Mouse (Mus musculus) liver, adult 2 months (tissue): ENCODE data around the gene Olfr104-ps. TPM values are rescaled to one million over a fixed set of nuclear protein-coding genes. Genes with fewer than 3 reads are reported as not detected.

ENCODE experiments used
- DNase-seq: peaks from one replicate; pipeline ENCODE4 v3.0.0-alpha.2; 2011; ENCODE audit warnings: low read depth, low spot score; ENCODE audit errors: extremely low read depth
- H3K27ac ChIP-seq: fragments of 200-500 bp; replicated peaks from 2 replicates; pipeline ENCODE4 v1.5.1; 2012; ENCODE audit warnings: low read depth, mild to moderate bottlenecking, control low read depth, inconsistent platforms, low read length; ENCODE audit not compliant: insufficient read depth
- H3K27me3 ChIP-seq: fragments of 200-500 bp; 2 replicates; pipeline ENCODE4 v1.6.1; 2012; ENCODE audit warnings: mild to moderate bottlenecking, moderate library complexity, low read length, inconsistent platforms; ENCODE audit not compliant: control insufficient read depth, insufficient read depth
- H3K36me3 ChIP-seq: fragments of 200-500 bp; 2 replicates; pipeline ENCODE4 v1.6.1; 2012; ENCODE audit warnings: low read length, inconsistent platforms; ENCODE audit not compliant: control insufficient read depth, insufficient read depth
- H3K4me1 ChIP-seq: fragments of 200-500 bp; 2 replicates; pipeline ENCODE4 v1.6.1; 2011; ENCODE audit warnings: low read length; ENCODE audit not compliant: control insufficient read depth, insufficient read depth
- H3K4me3 ChIP-seq: fragments of 200-500 bp; 2 replicates; pipeline ENCODE4 v1.5.1; 2011; ENCODE audit warnings: low read depth, mild to moderate bottlenecking, control low read depth, low read length, moderate library complexity; ENCODE audit not compliant: insufficient read depth
- H3K79me2 ChIP-seq: fragments of 200-500 bp; 2 replicates; pipeline ENCODE4 v1.6.1; 2012; ENCODE audit warnings: inconsistent platforms, mild to moderate bottlenecking, low read length, moderate library complexity; ENCODE audit not compliant: control insufficient read depth, insufficient read depth
- H3K9ac ChIP-seq: fragments of 200-500 bp; 2 replicates; pipeline ENCODE4 v1.6.1; 2012; ENCODE audit warnings: low read depth, mild to moderate bottlenecking, control low read depth, inconsistent platforms, low read length
- CTCF ChIP-seq: fragments of 200-500 bp; IDR thresholded peaks from 2 replicates; pipeline ENCODE4 v1.5.1; 2011; ENCODE audit warnings: low read depth, low read length, control low read depth
- POLR2A ChIP-seq: fragments of 200-500 bp; IDR thresholded peaks from 2 replicates; pipeline ENCODE4 v1.6.1; 2011; ENCODE audit warnings: low read length, control low read depth; ENCODE audit not compliant: insufficient read depth; ENCODE audit errors: extremely low read depth
- WGBS: fragments of 180-500 bp; shearing (Covaris S2); methylation state at CpG from one replicate; pipeline ENCODE4 v1.1.7; 2018; 5-methylcytosine and 5-hydroxymethylcytosine counted together
- polyA plus RNA-seq: library from polyadenylated mRNA; depleted of rRNA; stranded (reverse); fragments of >200 nt; gene quantifications from 2 replicates; pipeline ENCODE4 v1.2.3, GENCODE M21; 2012; rRNA removed
- total RNA-seq: library from RNA; depleted of rRNA; stranded (reverse); fragments of >200 nt; gene quantifications from 2 replicates; pipeline ENCODE4 v1.2.3, GENCODE M21; 2014; rRNA removed

Gene Olfr104-ps
- total RNA-seq (not detected in 2 replicates), polyA plus RNA-seq (not detected in 2 replicates)

GRCm38 (mm10) chr17:37359282-37359681 lies at the start of gene Olfr104-ps:
Gene Olfr104-ps, plus strand, starts transcription at chr17:37359582.
- Histone ChIP-seq H3K4me3 (no peak within 1 kb of the TSS), H3K79me2 (no peaks in the 10 kb centered on the region), H3K27me3 (no peaks in the 10 kb centered on the region), H3K36me3 (no peaks in the 10 kb centered on the region), H3K27ac (no peak within 1 kb of the TSS), H3K4me1 (no peaks in the 10 kb centered on the region), H3K9ac (no peak within 1 kb of the TSS)
- no peak for DNase-seq
- TF ChIP-seq CTCF (no peak), POLR2A (no peak)

GRCm38 (mm10) chr17:37310146-37310699 lies 49.2 kb upstream of the Olfr104-ps start:
- WGBS = 38% methylated on average over 2 of the region's 2 CpGs
- Histone ChIP-seq H3K79me2 (no peaks in the 10 kb centered on the region), H3K4me3 (no peak overlapping the region), H3K9ac (no peak overlapping the region), H3K36me3 (no peaks in the 10 kb centered on the region), H3K27me3 (no peaks in the 10 kb centered on the region), H3K27ac (no peak overlapping the region), H3K4me1 (no peaks in the 10 kb centered on the region)
- no peak for DNase-seq
- TF ChIP-seq POLR2A (no peak), CTCF (no peak)

GRCm38 (mm10) chr17:37316954-37317353 lies 42.4 kb upstream of the Olfr104-ps start, which contains the start of gene Olfr102:
Gene Olfr102, minus strand, starts transcription at chr17:37317054.
- H3K4me1 ChIP-seq = no peaks in the 10 kb centered on the region
- no peaks in the 10 kb centered on the region for H3K36me3 ChIP-seq
- no peak within 1 kb of the TSS for H3K4me3 ChIP-seq
- H3K9ac ChIP-seq = no peak within 1 kb of the TSS
- no peak for DNase-seq
- no peaks in the 10 kb centered on the region for H3K27me3 ChIP-seq
- H3K27ac ChIP-seq = no peak within 1 kb of the TSS
- no peaks in the 10 kb centered on the region for H3K79me2 ChIP-seq
- TF ChIP-seq POLR2A (no peak), CTCF (no peak)

- Histone ChIP-seq H3K27me3 (no peaks in the 10 kb centered on the region), H3K79me2 (no peaks in the 10 kb centered on the region), H3K9ac (no peak within 1 kb of the TSS), H3K27ac (no peak within 1 kb of the TSS), H3K4me3 (no peak within 1 kb of the TSS), H3K4me1 (no peaks in the 10 kb centered on the region), H3K36me3 (no peaks in the 10 kb centered on the region)
- no peak for TF ChIP-seq POLR2A
- no peak for TF ChIP-seq CTCF
- WGBS = 91% methylated on average over 2 of the region's 2 CpGs
- DNase-seq = no peak
Measured at GRCm38 (mm10) chr17:37339598-37339997, 19.8 kb upstream of the Olfr104-ps start, which contains the start of gene Olfr103. Gene Olfr103, minus strand, starts transcription at chr17:37339698.

- Histone ChIP-seq H3K4me1 (no peaks in the 10 kb centered on the region), H3K27me3 (no peaks in the 10 kb centered on the region), H3K79me2 (no peaks in the 10 kb centered on the region), H3K9ac (no peak within 1 kb of the TSS), H3K27ac (no peak within 1 kb of the TSS), H3K36me3 (no peaks in the 10 kb centered on the region), H3K4me3 (no peak within 1 kb of the TSS)
- TF ChIP-seq POLR2A = no peak
- no peak for TF ChIP-seq CTCF
- DNase-seq = no peak
Measured at GRCm38 (mm10) chr17:37378733-37379132, 19.4 kb downstream of the Olfr104-ps start, which contains the start of gene Olfr105-ps. Gene Olfr105-ps, plus strand, starts transcription at chr17:37379033.

GRCm38 (mm10) chr17:37390093-37390492 lies 30.7 kb downstream of the Olfr104-ps start, which contains the start of gene Olfr106-ps:
Gene Olfr106-ps, plus strand, starts transcription at chr17:37390393.
- H3K4me1 ChIP-seq = no peaks in the 10 kb centered on the region
- H3K9ac ChIP-seq = no peak within 1 kb of the TSS
- H3K27me3 ChIP-seq = no peaks in the 10 kb centered on the region
- no peak for DNase-seq
- WGBS = 59% methylated on average over 1 of the region's 1 CpGs
- H3K79me2 ChIP-seq = no peaks in the 10 kb centered on the region
- H3K4me3 ChIP-seq = no peak within 1 kb of the TSS
- TF ChIP-seq CTCF (no peak), POLR2A (no peak)
- no peaks in the 10 kb centered on the region for H3K36me3 ChIP-seq
- no peak within 1 kb of the TSS for H3K27ac ChIP-seq
